Mouse (Mus musculus) CD4-positive, CD25-positive, alpha-beta regulatory T cell, adult 2 months (primary cell): ENCODE data around the gene Tpk1.
"Not testable (repeated sequence)": the region's sequence is repeated elsewhere in the genome, so short reads cannot be mapped to it uniquely, and the experiment has no call there.

Experiments used
- DNase-seq: peaks from one replicate; pipeline ENCODE4 v3.0.0-alpha.2; 2012; ENCODE audit warnings: low read depth, low spot score

Tpk1 gene

DNA sequence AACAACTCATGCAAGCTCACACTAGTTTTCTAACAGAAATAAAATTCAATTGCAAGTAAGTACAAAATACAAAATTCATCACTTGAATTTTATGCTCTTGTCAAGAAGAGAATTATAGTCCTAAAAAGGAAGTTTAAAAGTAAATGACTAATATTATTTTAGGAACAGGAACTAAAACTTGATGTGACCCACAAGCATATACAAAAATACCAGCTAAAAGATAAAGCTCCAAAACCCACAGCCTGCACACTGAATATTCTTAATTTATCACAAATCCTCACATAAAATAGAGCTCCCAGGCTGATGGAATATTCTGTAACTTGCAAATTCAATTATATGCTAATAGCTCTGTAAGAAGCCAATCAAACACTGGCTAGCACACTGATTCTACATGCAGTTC is 25.5 kb downstream of the Tpk1 start:
- DNase-seq = no peak

DNA sequence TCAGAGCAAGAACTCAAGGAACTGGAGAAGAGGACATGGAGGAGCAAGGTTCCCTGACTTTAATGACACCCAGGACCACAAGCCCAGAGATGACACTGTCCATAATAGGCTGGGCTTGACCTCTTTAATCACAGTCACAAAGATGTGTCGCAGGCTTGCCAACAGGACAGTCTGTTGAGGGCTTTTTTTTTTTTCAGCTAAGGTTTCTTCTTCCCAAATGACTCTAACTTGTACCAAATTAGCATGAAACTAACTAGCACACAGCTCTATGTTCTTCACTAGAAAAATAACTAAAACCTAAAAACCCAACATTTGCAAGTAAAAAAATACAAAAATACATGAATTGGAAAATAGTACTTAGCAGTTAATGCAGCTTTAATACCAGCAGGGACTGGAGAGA is 27.2 kb downstream of the Tpk1 start:
- DNase-seq = no peak

DNA sequence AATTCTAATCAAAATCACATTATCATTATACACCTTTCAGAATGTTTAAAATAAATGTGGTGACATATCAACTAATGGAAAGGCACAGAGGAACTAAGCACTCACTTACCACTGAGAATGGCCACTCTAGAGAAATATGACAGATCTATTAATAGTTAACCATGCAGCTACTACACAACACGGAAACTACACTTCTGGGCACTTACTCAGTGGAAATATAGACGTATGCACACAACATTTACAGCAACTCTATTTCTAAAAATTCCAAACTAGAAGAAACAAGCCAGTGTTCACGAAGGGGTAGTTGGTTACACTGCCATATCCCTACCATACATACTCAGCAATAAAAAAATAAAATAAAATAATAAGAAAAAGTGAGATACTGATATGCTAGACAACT is 28.0 kb downstream of the Tpk1 start:
- no peak for DNase-seq

DNA sequence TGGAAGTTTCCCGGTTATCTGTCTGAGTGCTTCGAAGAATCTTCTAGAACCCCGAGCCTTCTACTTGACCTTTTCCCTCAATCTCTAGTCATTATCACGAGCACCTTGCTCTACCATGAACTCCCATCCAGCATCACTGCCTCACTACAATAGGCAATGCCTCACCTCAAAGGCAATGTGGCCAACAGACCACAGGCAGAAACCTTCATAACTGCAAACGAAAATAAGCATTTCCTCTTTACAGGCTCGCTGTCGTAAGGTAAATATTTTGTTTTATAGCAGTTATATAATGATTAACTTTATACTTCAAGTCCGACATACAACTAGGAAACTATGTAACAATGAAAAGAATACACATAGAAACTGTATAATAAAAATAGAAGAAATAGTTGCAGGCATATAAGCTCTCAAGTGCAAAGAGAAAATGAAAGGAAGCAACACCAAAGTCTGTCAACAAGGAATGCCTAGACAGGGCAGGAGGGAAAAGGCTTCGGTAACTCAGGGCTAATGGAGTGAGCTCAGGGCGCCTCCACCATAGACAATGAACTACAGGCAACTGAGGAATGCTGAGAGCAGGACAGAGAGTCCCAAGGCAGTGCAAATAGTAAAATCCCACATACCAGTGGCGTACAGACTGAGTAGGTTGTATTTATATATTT is 29.0 kb downstream of the Tpk1 start:
- peak; percentile 13 for DNase-seq

DNA sequence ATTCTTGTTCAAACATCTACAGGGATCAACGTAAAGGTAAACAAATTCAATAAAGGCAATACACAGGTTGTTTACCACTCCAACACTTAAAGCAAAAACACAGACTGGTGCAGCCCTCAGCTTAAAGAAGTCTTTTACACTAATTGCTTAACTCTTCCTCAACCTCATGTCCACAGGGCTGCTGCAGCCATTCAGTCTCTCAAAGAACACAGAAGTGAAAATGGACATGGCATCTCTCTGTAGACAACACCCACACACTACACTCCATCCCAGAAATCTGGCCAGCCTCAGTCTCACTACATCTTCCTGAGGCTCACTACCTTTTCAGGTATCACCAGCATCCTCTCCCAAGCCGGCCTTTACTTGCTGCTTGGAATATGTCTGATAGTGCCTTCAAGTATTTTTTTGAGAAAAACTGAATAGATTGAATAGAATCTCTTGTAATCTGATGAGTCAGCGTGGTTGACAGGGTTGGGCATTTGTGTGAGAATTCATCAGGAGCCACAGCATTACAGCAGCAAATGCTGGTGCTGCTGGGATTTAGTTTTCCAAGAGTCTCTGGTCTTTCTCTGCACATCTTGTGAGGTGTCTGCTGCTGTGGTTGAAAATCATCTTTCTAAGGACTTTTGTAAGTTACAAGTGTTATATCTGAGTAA is 32.6 kb downstream of the Tpk1 start:
- DNase-seq = no peak

DNA sequence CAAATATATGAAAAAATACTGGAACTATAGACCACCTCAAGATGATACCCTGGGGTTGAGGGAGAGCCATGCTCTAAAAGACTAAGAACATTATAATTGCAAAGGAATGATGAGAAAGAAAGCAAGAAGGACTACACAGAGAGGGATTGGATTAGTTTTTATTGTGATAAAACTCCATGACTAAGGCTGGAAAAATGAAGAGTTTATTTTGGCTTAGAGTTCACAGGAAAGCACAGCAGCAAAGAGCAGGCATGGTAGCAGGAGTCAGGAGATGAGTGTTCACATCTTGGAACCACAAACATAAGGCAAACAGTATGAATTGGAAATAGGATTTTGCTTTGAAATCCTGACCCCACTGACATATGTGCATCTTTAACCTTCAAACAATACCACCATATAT is 33.2 kb downstream of the Tpk1 start:
- DNase-seq = no peak

DNA sequence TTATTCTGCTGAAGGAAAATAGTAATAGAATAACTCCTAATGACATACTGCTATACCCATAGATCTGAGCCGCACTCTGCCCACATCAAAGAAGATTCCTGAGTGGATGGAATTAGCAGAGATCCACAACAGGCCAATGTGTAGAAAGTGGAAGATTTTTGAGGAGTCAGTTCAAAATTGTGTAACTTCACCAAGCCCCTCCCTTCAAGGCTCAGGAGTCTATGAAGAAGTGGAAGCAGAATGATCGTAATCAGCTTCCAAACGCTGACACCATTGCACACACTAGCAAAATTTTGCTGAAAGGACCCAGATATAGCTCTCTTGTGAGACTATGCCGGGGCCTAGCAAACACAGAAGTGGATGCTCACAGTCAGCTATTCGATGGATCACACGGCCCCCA is 42.6 kb downstream of the Tpk1 start:
- DNase-seq = not testable (repeated sequence)

DNA sequence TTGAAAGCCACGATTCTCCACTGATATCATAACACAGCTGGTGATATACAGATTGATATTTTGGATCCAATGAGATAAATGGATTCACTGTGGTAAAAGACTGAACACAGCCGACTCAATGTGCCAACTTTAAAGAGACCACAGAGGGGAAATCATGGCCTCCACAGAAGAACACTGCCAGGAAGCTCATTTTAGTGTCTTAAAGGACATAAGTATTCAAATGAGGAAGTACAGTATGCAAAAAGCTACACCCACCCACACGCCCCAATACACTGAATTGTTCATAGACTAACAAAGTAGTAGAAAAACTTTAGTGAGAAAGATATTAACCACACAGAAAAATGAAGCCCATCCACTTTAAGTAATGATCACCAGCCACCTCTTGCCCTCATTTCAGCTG is 46.8 kb downstream of the Tpk1 start:
- peak; percentile 25 for DNase-seq

DNA sequence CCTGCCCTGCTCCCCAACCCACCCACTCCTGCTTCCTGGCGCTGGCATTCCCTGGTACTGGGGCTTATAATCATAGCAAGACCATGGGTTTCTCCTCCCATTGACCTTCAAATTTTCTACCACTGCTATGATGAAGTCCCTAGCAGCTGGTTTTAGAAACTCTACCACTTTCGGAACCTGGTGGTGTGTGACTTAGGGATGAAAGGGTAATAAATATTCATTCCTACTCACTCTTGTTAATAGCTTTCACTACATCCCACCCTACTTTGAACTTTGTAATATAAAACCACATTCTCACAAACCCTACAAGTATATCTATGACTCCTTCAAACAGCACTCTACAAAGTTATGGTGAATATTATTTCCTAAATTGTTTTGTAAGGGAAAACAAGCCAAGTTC is 54.3 kb downstream of the Tpk1 start:
- DNase-seq = no peak

DNA sequence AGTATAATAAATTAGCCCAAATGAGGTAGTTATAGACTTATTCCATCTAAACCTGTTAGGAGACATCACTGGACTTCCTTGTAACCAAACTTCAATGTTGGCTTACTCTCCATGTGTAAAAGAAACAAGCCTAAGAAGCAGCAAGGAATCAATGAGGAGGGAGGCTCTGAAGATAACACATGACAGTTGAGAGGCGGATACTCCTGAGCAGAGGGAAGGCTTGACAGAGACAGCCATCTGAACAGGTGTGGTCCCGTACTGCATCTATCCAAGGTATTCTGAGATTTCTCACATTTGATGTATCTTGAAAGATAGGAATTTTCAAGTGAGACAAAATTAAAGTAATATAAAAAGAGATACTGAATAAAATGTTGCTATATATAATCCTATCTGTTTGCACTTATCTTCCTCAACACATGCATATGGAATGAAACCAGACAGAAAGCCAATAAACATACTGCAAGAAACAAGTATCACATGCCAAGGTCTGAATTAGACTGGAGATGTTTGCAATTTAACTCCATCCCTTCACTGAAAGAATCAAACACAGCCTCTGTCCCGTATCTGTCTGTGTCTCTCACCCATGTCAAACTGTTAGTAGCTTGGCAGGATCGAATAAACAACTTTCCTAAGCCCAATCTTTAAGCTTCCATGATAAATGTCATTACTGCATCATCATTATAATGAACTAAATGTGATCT is 75.1 kb downstream of the Tpk1 start:
- DNase-seq = no peak

DNA sequence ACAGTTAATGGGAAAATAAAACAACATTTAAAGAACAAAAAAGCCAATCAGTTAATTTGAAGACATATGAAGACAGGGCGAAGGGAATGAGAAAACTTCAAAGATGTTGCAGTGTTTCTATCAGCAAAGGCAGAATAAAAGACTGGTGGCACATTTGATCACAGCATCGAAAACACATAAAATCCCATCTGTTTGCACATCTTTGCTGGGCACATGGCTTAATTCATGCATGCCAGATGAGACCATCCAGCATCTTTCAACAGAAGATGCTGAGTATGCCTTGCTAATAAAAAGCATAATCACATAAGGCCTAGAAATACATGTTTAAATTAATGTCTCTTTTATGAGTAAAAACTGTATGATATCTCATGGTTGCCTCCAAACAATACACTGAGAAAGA is 80.8 kb downstream of the Tpk1 start:
- no peak for DNase-seq

DNA sequence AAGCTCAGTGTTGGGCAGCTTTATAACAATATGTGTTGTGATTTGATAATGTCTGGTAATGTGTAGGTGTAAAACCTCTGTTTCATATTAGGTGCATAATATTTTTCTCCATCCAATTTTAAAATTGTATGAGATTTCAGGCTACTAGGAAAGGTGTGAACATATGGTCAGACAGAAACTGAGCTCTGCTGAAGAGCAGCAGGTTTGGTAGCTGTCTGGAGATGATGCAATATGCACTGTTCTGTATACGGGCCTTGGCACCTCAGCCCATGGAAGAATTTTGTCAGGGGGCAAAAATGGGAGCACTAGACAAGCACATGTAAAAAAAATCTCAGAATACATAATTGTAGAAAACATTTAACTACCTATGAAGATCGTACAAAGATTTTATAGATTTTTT is 84.3 kb downstream of the Tpk1 start:
- DNase-seq = no peak

DNA sequence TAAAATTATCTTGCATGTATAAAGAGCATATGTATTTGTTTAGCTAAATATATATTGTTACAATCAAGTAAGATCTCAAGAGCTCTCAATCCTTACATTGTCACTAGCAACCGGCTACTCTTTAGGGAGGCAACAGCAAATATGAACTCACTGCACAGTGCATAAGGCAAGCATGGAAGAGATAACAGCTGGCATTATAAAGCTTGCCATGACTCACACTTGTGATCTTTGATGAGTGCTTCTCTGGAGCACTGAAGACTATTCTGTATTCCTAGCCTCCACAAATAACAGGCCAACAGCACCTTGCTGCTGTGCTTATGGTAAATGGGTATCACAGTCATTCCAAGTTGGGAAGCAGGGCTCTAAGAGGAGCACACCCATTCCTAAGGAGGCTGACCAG is 98.2 kb downstream of the Tpk1 start:
- DNase-seq = no peak

DNA sequence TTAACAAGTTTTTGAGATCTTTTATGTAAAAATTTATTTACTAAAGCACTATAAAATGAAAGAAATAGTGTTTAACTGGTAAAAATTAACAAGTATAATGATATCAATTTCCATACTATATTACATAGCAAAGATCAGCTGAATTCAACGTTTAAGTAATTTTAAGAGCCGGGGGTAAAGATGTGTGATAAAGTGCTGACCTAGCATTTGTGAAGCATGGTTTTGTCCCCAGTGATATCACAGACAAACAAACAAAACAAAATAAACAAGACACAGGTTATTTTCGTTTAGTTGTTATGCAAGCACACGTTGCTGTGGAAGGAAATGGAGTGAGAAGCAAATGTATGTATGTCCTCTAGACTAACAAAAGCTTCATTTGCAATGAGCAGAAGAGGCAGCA is 103.6 kb downstream of the Tpk1 start:
- no peak for DNase-seq

DNA sequence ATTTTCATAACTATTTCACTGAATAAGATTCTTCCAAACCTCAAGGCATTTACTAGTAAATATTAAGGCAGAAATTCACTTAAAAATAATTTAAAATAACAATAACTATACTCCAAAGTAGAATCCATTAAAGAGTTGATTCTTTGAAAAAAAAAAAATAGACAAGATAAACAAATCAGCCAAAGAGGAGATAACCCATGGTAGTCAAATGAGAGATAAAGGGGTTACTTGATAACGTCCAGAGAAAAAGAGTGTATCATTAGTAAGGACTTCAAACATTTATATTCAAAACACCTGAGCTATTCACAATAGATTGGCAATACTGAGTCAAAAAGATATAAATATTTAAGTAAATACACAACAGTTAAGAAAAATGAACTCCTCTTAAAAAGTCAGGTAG is 114.7 kb downstream of the Tpk1 start:
- no peak for DNase-seq

DNA sequence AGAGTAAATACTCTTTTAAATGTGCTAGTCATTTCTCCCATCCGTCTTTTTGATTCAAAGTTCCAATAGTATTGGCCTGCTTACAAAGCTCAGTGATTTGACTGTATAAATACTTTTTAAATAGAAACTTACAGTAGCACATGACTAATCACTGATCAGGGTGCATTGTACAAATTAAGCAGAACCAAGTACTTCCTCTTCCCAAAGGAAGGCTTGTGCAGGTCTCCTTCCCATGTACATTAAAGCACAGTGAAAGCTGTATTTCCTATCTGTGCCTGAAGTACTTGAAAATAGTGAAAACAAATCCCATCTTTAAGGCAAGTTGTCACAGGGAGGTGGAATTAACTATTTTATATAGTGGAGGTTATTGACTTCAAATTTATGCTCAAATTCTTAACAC is 119.5 kb downstream of the Tpk1 start:
- DNase-seq = no peak

DNA sequence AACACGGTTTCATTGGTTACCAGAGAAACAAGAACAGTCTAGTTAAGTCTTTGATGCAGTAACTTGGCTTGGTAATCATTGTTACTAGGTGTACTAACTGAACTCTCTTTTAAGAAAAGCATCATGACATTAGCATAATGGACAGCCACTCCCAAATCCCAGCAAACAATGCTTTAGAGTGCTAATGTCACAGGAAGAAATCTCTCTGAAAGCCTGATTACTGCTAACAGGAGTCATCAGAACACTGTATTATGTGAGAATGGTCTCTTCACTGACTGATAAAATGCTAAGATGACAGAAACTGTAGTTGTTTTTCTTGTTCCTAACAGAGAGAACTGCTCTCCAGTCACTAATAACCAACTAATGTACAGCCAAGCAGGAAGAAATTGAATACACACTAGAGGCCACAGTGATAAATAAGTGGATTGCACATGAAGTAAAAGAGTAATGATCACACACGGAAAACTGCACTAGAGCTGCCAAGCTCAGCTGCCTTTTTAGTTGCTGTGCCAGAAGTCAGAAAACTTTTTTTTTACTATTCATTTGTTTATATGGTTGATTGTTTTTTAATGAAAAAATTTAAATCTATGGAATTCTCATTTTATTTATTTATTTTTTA is 128.7 kb downstream of the Tpk1 start:
- no peak for DNase-seq

DNA sequence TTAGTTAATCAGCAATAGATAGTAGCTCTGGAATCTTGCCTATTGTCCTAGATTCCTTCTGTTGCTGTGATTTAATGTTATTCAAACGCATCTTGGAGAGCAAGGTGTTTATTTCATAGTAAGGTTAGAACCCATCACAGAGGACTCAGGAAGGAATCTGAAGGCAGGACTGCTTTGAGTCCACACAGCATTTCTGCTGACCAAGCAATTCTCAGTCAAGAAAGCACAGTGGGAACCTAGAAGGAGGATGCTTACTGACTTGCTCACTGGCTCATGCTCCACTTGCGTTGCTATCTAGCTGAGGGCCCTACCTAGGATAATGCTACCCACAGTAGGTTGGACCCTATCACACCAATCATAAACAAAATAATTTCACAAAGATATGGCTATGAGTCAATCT is 130.6 kb downstream of the Tpk1 start:
- DNase-seq = no peak

DNA sequence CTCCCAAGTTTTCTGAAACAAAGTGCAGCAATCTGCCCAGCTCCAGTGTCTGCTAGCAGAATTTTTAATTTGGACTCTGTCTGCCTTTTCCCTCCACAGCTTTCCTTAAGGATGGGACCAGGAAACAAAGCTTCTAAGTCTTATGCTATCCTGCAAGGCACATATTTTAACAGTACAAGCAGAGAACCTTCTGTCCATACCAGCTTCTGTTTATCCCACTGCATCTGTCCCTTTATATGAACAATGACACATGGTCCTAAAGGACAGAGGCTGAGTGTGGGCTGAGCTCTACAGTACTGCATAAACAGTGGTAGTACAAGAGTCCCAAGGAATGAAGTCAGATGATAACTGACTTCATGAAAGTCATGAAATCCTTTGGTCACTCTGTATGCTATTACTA is 132.8 kb downstream of the Tpk1 start:
- DNase-seq = no peak

DNA sequence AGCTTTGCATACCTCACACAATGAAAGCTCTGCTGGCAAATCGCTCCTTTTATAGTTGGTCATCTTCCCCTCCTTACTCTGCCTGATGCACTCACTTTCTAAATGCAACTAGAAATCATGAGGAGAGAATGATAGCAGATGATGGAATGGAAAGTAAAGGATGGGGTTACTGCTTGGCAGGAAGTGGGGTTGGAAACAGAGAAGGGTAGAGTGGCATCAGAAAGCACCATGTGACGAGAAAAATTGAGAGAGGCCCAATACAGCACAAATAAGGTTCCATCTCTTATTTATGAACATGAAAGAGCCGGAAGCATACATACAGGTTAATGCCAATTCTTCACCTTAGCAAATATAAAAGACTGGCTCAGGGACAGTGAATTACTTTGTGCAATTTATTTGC is 133.3 kb downstream of the Tpk1 start:
- peak; percentile 4 for DNase-seq

DNA sequence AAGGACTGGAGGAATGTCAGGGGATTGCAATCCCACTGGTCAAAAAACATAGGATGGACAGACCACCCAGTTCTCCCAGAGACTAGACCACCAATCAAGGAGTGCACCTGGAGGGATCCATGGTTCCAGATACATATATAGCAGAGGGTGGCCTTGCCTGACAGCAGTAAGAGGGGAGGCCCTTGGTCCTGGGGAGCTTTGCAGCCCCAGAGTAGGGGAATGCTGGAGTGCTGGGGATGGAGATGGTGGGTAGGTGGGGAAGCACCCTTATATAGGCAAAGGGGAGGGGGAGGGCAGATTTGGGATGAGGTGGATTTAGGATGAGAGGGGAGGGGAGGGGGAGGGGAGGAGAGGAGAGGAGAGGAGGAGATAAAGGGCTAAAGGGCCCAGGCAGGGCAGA is 134.1 kb downstream of the Tpk1 start:
- peak; percentile 7 for DNase-seq

DNA sequence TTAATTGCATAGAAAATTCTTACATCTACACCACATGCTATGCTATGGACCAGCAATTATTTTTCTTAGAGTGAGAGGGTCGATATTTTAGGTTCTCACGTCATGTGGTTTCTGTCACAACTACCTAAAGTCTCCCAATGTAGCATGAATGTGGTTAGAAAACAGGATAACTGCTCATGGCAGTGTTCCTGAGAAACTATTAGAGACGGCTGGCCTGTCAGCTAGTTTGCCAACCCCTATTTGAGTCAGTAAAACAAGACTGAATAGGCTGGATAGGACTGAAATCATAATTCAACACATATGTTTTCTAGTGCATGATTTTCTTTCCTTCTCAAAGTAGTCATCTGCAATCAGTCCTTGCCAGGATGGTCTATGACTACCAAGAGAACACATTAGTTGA is 137.1 kb downstream of the Tpk1 start:
- DNase-seq = no peak

DNA sequence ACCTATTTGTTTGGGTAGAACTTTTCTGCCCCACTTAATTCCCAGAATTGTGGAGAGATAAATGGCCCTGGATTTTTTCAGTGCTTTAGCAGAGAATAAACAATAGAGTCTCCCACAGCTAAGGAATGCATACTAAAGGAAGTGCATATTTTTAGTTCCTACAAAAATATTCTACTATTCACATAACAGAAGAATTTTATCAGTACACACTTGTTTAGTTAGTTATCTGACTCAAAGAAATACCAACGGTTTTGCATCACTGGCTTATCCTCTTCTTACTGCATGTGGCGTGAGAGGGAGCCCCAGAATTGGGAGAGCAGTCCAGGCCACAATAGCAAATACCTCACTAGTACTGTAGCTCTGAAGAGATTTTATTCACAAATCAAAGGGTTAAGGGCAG is 141.1 kb downstream of the Tpk1 start:
- no peak for DNase-seq
